Mouse (Mus musculus) erythroblast, embryonic 14.5 days (primary cell): ENCODE data around the gene Kcnip3.

Experiments
- GATA1 ChIP-seq: IDR thresholded peaks from 2 replicates; pipeline ENCODE4 v1.6.1; 2012; ENCODE audit warnings: low read length, inconsistent platforms, mixed read lengths
- TAL1 ChIP-seq: IDR thresholded peaks from 3 replicates; pipeline ENCODE4 v1.6.1; 2012; ENCODE audit warnings: low read length, inconsistent platforms, mixed read lengths

GRCm38 (mm10) chr2:127531592-127531991, 9.7 kb upstream of the Kcnip3 start:
- TF ChIP-seq GATA1 (no peak), TAL1 (no peak)
